Mouse (Mus musculus) myocyte (in vitro differentiated cells): ENCODE measurements around the gene Drap1.

Experiments
- MAX ChIP-seq: IDR thresholded peaks from one replicate; pipeline ENCODE4 v1.6.1; 2011; ENCODE audit warnings: low read depth, mild to moderate bottlenecking, control low read depth
- MYOD1 ChIP-seq, 3 experiments: IDR thresholded peaks; one replicate each; pipeline ENCODE4 v1.6.1; 2011; ENCODE audit warnings: control low read depth in 2 of 3, low read depth in 2 of 3, mild to moderate bottlenecking in 2 of 3, moderate library complexity in 1 of 3; ENCODE audit not compliant: insufficient read length in 2 of 3, control insufficient read depth in 1 of 3
- MYOG ChIP-seq, 3 experiments: IDR thresholded peaks; one replicate each; pipeline ENCODE4 v1.6.1; 2011; ENCODE audit warnings: control low read depth in 2 of 3, low read depth in 2 of 3, mild to moderate bottlenecking in 2 of 3; ENCODE audit not compliant: insufficient read length in 2 of 3, control insufficient read depth in 1 of 3, insufficient read depth in 1 of 3
- POLR2A ChIP-seq: IDR thresholded peaks from one replicate; pipeline ENCODE4 v1.6.1; 2011; ENCODE audit warnings: low read depth, mild to moderate bottlenecking, control low read depth, moderate library complexity; ENCODE audit not compliant: insufficient read length
- POLR2AphosphoS2 ChIP-seq: IDR thresholded peaks from one replicate; pipeline ENCODE4 v1.6.1; 2011; ENCODE audit warnings: low read depth, control low read depth; ENCODE audit not compliant: insufficient read length
- TCF12 ChIP-seq: IDR thresholded peaks from one replicate; pipeline ENCODE4 v1.6.1; 2011; ENCODE audit warnings: mild to moderate bottlenecking, control low read depth; ENCODE audit not compliant: poor library complexity, insufficient read depth, severe bottlenecking
- TCF3 ChIP-seq: IDR thresholded peaks from one replicate; pipeline ENCODE4 v1.6.1; 2011; ENCODE audit warnings: low read depth, control low read depth; ENCODE audit not compliant: insufficient read length
- USF1 ChIP-seq: IDR thresholded peaks from one replicate; pipeline ENCODE4 v1.6.1; 2011; ENCODE audit warnings: low read depth, mild to moderate bottlenecking, control low read depth, moderate library complexity

GRCm38 (mm10) chr19:5444954-5445353 is 20.2 kb upstream of the Drap1 start:
- TF ChIP-seq MAX: no peak
- TF ChIP-seq TCF3: no peak
- TF ChIP-seq POLR2A: no peak
- TF ChIP-seq TCF12: no peak
- TF ChIP-seq USF1: no peak
- peak in 2 of 3 experiments; percentile 41 to 63 for TF ChIP-seq MYOD1 (IDR thresholded peaks at IDR 0.05; ENCODE audit: control insufficient read depth in 1 of 3, insufficient read length in 2 of 3, low read depth in 2 of 3)
- no peak for TF ChIP-seq POLR2AphosphoS2
- TF ChIP-seq MYOG (IDR thresholded peaks at IDR 0.05; ENCODE audit: control insufficient read depth in 1 of 3, insufficient read depth in 1 of 3, insufficient read length in 2 of 3, low read depth in 2 of 3): peak in 1 of 3 experiments; percentile 49
